Mouse (Mus musculus) heart, postnatal 10 days (tissue): ENCODE results near the gene Fbxl15. TPM values are rescaled to one million over a fixed set of nuclear protein-coding genes. Genes with fewer than 3 reads are reported as not detected.

Experiments
- DNase-seq, 2 experiments: peaks; one replicate each; pipeline ENCODE4 v3.0.0; 2021
- intact Hi-C: fragments of 180-260 bp; cut with DNase I; formaldehyde crosslinking; loops from one replicate; pipeline ENCODE4 v1.15.1; 2025
- total RNA-seq, 2 experiments: library from RNA; stranded (reverse); gene quantifications; 2 replicates each; pipeline ENCODE4 v1.2.3; 2021

Fbxl15 gene
- total RNA-seq, 2 experiments from 2014 or later = 6.5 to 6.8 TPM

DNA sequence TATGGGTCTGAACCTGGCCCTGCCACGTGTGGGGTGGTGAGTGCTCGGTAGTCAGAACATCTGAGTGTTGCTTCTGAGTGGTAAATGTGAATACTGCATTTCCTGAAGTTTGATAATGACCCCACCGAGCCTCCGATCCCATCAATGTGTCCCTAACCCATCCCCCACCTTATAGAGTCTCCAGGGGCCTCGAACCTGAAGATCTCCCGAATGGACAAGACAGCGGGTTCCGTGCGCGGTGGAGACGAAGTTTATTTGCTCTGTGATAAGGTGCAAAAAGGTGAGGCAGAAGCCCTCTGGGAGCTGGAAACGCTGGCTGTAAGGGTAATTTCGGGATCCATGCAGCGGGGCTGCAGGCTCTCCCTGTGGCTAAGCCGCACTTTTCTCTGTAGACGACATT, 20.2 kb upstream of the Fbxl15 start:
- DNase-seq = peak in 1 of 2 experiments; percentile 2
- intact Hi-C loops = loop anchor here (2.0 kb wide), 1 partner anchor 171 kb away; no protein-coding TSS in a partner anchor

GRCm38 (mm10) chr19:46308303-46308702, 19.7 kb upstream of the Fbxl15 start:
- DNase-seq = no peak
- intact Hi-C loops = loop anchor here (2.0 kb wide), 1 partner anchor 172 kb away; no protein-coding TSS in a partner anchor

DNA sequence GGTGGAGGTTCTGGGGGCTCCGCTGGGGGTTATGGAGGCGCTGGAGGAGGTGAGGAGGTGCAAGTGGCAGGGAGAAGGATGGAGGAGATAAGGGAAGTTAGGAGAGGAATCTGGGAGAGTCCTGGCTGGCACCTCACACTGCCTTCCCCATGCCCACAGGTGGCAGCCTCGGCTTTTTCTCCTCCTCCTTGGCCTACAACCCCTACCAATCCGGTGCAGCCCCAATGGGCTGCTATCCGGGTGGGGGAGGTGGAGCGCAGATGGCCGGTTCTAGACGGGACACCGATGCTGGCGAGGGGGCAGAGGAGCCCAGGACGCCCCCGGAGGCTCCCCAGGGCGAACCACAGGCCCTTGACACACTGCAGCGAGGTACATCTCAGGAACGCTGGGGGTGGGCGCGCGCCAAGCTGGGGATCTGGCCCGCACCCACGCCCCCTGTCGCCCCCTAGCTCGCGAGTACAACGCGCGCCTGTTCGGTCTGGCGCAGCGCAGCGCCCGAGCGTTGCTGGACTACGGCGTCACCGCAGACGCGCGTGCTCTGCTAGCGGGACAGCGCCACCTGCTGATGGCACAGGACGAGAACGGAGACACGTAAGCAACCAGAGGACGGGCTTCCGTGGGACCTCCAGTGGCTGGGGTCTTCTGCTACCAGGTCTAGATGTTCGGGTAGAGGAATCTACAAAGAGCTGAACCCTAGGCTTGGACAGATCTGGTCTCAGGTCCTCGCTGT, 19.1 kb upstream of the Fbxl15 start:
- intact Hi-C loops = loop anchor here (2.0 kb wide), 1 partner anchor 172 kb away; no protein-coding TSS in a partner anchor
- DNase-seq = peak; percentile 87 to 91

GRCm38 (mm10) chr19:46309651-46310305, 18.2 kb upstream of the Fbxl15 start:
- intact Hi-C loops = loop anchor here (2.0 kb wide), 1 partner anchor 173 kb away; no protein-coding TSS in a partner anchor
- DNase-seq = peak in 1 of 2 experiments; percentile 4

- no peak for DNase-seq
- intact Hi-C loops = no loop called here
These were observed 17.6 kb upstream of the Fbxl15 start for GRCm38 (mm10) chr19:46310312-46310865.

- intact Hi-C loops = no loop called here
- DNase-seq = peak in 1 of 2 experiments; percentile 1
These were observed 16.6 kb upstream of the Fbxl15 start for GRCm38 (mm10) chr19:46311341-46311740.

DNA sequence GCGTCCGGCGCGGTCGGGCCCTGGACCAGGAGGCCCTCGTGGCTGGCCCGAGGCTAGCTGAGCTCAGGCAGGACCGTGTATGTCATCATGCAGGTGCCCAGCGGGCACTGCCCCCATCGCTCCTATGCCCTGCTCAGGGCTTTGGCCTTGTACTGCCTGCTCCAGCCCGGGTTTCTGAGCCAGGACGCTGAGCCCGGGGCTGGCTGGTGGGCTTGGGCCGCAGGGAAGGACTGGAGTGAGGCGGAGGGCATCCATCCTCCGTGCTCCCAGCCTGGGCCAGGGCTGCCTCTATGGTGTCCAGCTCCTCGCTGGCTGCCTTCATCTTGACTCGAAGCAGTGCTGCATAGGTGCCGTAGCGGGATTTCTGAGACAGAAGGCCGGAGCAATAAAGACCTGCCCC, 15.4 kb upstream of the Fbxl15 start:
- intact Hi-C loops = no loop called here
- DNase-seq = peak in 1 of 2 experiments; percentile 1

DNA sequence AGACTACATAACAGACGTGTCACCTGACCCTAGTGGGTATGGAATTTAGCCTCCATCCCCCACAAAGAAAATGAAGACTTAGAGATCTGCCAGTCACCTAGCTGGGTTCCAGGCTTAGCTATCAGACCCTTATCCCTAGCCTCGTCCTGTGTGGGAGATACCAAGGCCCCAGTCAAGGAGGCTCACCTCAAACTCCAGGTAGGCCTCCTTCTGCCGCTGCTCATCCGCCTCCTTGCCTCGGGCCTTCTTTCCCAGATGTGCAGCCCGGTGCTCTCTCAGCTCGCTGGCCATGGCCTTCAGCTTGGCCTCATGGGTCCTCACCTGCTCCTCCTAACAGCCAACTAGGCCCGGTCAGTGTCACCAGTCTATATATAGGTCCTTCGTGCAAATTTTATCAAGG, 14.9 kb upstream of the Fbxl15 start:
- DNase-seq = peak in 1 of 2 experiments; percentile 2
- intact Hi-C loops = no loop called here

DNA sequence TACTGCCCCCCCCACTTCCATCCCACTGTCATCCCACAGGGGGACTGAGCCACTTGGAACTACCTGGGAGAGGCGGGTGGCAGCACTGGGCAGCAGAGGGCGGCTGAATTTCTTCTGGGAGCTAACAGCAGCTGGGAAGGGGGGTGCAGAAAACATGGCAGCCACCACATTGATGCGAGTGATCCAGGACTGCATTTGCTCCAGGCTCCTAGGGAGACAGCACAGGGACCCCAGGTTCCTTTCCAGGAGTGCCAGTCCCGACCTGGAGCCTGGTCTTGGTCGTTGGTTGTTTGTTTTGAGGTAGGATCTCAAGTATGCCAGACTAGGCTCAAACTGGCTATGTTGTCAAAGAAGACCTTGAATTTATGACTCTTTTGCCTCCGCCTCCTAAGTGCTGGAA, 14.4 kb upstream of the Fbxl15 start:
- peak in 1 of 2 experiments; percentile 1 for DNase-seq
- intact Hi-C loops = no loop called here

DNA sequence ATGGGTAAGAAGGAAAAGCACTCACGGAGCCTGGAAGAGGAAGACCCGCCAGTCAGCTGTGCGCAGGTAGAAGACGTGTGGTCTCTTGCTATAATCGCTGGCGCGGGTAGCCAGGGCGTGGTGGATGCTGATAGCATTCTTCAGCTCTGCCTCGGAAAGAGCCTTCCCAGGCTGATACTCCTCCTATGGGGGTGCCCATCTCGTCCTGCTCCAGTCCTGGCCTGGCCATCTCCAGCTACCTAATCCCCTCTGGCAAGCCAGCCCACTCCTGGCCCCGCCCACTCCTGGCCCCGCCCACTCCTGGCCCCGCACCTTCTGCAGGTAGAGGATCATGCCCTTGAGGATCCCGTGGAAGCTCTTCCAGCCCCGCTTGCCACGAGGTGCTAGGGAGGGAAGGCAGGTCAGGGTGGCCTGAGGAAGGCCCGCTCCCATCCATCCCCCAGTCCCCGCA, 13.8 kb upstream of the Fbxl15 start:
- peak in 1 of 2 experiments; percentile 9 for DNase-seq
- intact Hi-C loops = no loop called here

GRCm38 (mm10) chr19:46314872-46315742, 12.9 kb upstream of the Fbxl15 start:
- intact Hi-C loops = no loop called here

GRCm38 (mm10) chr19:46315752-46316610, 12.0 kb upstream of the Fbxl15 start:
- peak in 1 of 2 experiments; percentile 3 for DNase-seq
- intact Hi-C loops = no loop called here

More at GRCm38 (mm10) chr19:46314872-46315742, 12.9 kb upstream of the Fbxl15 start:
- DNase-seq = peak in 1 of 2 experiments; percentile 5

GRCm38 (mm10) chr19:46316846-46317545, 11.0 kb upstream of the Fbxl15 start:
- intact Hi-C loops = no loop called here
- DNase-seq = peak in 1 of 2 experiments; percentile 7

DNA sequence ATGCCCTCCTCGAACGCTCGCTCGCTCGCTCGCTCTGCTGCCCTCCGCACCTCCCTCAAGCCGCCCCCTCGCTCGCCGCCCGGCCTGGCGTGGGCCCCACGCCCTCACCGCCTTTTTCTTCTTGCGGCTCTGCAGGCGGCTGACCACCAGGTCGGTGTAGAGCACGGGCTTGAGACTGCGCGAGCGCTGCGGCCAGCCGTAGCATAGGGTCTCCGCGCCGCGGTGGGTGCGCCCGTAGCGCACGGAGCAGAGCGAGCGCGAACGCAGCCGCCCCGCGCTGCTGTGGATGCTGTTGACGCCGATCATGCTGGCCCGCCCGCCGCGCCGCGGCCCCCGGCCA, 10.5 kb upstream of the Fbxl15 start:
- no peak for DNase-seq
- intact Hi-C loops = no loop called here

DNA sequence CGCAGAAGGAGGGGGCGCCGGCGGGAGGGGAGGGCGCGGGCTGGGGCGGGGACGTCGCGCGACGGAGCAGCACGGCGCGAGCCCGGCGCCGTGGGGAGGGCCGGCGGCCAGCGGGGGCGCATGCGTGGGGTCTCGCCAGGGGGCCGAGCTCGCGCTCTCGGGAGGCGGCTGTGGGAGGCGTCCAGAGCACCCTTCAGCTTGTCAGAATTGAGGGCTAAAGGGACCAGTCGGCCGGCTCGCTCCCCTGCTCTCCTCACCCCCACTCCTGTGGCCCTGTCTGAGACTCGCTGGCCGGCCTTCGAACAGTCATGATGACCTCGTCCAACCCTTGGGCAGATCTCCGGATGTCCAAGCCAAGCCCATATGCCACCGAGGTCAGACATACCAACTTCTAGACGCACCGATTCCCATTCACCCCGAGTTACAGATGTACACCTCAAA, 9.9 kb upstream of the Fbxl15 start:
- DNase-seq = peak; percentile 42 to 45
- intact Hi-C loops = no loop called here

GRCm38 (mm10) chr19:46318586-46319378, 9.2 kb upstream of the Fbxl15 start:
- DNase-seq = peak; percentile 70 to 76
- intact Hi-C loops = no loop called here

GRCm38 (mm10) chr19:46320076-46320785, 7.8 kb upstream of the Fbxl15 start:
- DNase-seq = no peak
- intact Hi-C loops = no loop called here
